Mouse (Mus musculus) embryo, embryonic 11.5 days (tissue): ENCODE measurements around the gene Map4k5.

Experiments used
- DNase-seq: peaks from one replicate; pipeline ENCODE4 v3.0.0-alpha.2; 2012; ENCODE audit warnings: low read depth, low spot score

Map4k5 gene

DNA sequence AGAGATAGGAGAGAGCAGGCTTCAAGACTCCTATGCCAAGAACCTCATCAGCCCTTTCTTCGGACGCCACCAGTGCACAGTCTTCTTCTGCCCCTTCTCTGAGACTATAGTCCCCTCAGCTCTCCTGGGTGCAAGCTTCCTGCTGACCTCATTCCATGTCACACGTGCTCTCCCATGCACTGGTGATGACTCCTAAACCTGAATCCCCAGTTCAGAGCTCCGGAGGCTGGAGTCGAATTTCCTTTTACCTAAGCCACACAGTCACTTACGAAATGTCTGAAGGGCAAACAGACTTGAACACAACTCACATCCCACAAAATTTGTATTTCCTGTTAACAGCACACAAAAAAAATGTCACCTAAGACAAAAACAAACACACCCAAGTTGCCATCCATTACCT lies 5.2 kb downstream of the Map4k5 start:
- DNase-seq: no peak

DNA sequence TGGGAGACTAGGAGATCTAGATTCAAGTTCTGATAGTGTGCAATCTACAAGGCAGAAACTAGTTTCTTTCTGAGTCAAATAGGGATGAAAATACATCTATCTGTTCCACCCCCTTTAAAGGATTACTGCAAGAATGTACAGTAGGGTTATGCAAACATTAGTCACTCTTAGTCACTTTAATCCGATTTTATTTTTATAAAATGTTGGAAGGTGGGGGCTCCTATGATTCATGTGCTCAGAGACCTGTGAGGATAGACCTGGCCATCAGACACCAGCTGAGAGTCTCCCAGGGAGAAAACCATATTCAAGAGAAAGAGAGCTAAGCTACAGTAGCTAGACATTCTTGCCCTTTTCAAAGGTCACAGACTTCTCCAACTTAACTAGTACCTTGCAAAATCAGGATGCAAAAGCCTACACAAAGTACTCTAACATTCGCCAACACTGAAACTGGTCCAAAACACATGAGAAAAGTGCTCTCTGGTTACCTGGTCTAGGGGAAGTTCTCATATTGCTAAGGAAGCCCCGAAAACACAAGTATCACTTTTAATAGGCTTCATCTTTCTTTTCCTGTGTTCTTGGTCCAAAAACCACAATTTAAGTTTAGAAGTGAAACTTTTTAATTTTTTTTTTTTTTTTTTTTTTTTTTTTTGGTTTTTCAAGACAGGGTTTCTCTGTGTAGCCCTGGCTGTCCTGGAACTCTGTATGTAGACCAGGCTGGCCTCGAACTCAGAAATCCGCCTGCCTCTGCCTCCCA lies 7.7 kb downstream of the Map4k5 start:
- DNase-seq: no peak

DNA sequence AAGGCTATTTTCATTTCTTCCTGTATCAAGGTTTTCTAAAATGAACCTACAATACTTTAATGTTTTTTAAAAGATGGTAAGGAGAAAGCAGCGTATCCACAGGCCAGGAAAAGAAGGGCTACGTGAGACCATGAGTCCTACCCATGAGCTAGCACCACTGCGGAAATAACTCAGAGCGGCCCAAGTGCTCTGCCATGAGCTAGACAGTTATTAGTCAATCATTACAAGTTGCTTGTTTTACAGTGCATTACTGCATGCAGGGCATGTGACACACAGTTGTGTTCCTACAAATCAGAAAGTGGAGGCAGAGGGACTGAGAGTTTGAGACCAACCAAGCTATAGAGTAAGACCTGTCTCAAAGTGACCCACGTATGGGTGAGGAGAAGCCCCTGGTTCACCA lies 8.9 kb downstream of the Map4k5 start:
- DNase-seq: no peak

GRCm38 (mm10) chr12:69881198-69881905 lies 11.6 kb downstream of the Map4k5 start:
- DNase-seq: no peak

- no peak for DNase-seq
These were observed 13.3 kb downstream of the Map4k5 start for GRCm38 (mm10) chr12:69879739-69880138.

DNA sequence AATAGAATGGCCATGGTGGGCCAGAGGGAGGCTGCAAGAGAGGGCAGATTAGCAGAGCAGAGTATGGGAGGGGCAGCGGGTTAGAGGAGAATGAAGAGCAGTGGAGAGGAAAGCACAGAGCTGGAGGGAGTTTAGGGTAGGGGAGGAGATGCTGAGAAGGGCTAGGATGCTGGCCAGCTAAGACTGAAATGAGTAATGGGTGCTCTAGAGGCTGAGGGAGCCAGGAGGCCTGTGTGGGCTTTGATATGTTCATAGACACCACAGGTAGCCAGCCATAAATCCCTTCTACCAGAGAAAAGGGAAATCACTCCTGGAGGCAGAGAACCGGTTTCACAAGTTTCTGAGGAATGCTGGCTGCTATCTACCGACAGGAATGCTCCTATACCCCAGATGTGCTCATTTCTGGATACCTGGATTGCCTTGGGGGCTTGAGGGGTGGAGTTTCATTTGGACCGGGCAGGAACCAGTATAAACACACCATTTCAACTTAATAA lies 13.8 kb downstream of the Map4k5 start:
- no peak for DNase-seq

DNA sequence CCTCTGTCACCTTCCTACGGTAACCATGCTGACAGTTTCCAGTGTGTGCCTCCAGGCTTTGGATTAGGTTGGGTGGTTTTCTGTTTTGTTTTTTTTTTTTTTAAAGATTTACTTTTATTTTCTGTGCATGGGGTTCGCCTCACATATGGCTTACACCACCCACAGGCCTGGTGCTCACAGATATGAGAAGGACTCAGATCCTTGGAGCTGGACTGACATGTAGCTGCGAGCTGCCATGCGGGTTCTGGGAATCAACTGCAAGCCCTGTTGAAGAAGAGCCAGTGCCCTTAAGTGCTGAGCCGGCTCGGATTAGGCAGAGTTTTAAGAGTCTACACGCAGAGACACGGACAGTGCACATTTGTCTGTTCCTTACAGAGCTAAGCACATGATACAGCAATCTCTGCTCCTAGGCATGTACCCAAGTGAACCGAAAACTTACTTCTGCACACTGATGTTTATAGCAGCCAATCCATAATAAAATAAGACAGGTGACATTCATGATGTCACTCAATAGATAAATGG lies 15.1 kb downstream of the Map4k5 start:
- DNase-seq: no peak

DNA sequence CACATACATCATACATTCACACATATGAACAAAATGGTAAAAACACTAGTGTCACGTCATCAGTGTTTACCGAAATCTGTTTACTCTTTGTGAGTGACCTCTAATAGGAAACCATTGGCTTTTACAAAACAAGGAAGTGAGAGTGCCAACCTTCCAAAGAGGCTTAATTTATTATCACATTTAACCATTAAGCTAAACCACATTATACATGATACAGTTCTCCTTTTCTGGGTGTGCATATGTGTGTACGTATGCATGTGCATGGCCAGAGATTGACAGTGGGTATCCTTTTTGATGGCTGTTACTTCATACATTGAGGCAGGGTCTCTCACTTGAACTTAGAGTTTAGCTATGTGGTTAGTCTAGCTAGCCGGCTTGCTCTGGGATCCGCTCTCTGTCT lies 21.4 kb downstream of the Map4k5 start:
- DNase-seq: no peak

- no peak for DNase-seq
These were observed 25.7 kb downstream of the Map4k5 start for GRCm38 (mm10) chr12:69867338-69867737.

DNA sequence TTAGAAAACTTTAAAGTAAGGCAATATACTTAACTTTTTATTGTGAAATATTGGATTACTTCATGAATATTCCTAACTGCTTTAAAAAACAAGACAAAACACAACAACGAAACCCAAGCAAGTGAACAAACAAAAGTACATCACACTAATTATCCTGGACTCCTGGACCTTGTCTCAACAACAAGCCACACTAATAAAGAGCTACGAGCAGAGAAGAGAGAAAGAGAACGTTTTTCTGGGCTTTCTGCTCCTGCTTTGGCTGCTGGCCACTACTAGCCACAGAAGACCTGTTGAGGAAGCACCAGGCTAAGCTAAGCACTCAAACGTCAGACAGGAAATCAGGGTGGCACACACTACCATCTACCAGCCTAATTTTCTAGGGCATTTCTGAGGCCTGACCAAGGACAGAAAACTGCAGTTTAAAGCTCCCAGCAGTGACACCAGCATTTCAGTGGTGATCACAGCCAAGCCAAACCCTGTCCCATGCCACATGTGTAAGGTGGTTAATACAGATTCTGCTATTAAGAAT lies 28.8 kb downstream of the Map4k5 start:
- DNase-seq: no peak

DNA sequence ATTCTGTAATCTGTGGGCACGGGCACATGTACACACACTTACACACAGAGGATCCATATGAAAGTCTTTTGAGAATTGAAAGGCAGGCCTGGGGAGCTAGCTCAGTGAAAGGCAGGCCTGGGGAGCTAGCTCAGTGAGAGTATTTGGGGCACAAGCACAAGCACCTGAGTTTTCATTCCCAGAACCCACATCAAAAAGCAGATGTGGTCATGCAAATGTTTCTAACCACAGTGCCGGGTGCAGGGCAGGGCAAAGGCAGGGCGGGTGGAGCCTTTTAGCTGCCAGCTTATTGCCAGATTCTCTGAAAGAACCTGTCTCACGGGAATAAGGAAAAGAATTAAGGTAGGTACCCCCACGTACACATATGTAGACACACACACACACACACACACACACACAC lies 29.5 kb downstream of the Map4k5 start:
- no peak for DNase-seq

DNA sequence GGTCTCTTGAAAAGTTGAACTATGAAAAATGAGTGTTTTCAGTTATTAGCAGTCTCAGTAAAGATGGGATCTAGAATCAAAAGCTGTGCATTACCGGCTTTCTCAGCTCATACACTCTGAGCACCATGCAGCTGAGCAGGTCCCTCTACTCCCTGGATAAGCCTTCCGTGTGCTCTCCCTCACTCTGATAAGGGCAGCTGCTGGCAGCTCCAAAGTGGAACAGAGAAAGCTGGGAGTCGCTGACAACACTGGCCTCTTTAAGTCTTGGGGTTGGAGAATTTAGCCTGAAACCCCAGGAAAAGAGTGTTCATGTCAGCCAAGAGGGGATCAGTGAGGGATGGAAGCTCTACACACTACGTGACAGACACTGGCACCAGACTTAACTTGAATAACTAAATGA lies 34.2 kb downstream of the Map4k5 start:
- no peak for DNase-seq

DNA sequence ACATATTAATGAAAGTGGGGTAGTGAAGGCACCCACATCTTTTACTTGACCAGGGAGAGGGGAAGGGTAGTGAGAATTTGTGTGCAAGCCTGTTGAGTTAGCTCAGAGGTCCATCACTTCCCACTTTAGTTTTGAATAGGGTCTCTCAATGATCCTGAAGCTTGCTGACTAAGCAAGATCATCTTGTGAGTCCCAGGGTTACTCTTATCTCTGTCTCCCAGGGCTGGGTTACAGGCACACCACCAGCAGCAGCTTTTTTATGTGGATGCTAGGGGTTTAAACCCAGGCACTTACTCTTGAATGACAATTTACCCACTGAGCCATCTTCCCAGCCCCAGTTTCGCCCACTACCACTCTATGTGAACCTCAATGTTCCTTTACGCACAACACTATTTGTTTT lies 35.4 kb downstream of the Map4k5 start:
- DNase-seq: no peak

DNA sequence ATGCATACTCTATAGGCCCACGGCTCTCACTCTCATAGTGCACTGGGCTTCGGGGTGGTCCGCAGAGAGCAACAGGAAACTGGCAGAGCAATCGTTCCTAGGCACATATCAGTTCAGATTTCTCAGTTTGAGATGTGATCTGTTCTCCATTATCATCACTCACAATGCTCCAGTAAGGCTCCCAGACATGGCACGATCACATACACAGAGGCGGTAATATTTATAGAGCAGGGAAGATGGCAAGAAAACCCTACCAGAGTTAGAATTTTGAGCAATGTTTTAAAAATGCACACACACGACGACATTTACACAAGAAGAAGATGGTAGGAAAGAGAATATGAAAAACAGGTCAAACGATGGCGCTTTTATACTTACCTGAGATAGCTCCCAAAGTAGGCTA lies 36.6 kb downstream of the Map4k5 start:
- DNase-seq: no peak

DNA sequence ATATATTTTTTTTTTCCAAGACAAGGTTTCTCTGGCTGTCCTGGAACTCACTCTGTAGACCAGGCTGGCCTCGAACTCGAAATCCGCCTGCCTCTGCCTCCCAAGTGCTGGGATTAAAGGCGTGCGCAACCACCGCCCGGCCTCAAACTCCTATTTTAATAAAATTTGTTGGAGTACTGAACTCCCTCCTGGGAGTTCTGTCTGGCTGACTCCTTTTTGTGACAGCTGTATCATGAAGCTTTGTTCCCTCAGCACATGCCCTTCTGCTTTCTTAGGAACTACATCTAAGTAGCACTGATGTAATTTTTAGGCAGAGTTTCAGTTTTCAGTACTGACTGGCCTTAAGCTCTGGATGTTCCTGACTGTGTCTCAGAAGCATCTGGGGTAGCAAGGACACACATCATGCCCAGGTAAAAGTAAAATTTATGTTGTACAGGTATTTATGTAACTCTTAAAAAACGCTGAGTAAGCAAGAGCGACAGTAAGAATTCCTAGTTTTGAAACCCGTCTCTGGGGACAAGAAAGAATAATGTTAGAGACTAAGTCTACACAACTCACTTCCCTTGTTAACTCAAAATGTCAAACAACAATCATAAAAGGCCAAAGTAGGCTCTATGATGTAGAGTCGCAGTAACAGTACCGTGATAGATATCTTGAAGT lies 37.2 kb downstream of the Map4k5 start:
- no peak for DNase-seq

GRCm38 (mm10) chr12:69853942-69854341 lies 39.1 kb downstream of the Map4k5 start:
- no peak for DNase-seq

GRCm38 (mm10) chr12:69853387-69853786 lies 39.6 kb downstream of the Map4k5 start:
- DNase-seq: no peak

- DNase-seq: no peak
These were observed 40.7 kb downstream of the Map4k5 start for GRCm38 (mm10) chr12:69852288-69852687.

- no peak for DNase-seq
These were observed 44.7 kb downstream of the Map4k5 start for GRCm38 (mm10) chr12:69848083-69848878.

DNA sequence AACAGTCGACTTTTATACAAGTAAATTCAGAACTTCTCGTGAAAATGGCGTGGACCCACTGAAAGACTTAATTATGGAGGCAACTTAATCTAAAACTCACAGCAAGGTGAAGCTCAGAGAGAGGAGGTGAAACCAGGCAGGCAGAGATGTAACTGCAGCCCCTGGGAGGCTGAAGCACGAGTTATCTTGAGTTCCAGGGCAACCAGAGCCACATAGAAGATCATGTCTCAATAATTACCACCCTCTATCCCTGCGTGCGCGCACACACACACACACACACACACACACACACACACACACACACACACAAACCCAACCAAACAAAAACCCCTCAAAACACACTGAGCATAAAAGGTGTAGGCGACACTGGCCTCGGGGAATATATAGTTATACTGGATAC lies 46.5 kb downstream of the Map4k5 start:
- no peak for DNase-seq

DNA sequence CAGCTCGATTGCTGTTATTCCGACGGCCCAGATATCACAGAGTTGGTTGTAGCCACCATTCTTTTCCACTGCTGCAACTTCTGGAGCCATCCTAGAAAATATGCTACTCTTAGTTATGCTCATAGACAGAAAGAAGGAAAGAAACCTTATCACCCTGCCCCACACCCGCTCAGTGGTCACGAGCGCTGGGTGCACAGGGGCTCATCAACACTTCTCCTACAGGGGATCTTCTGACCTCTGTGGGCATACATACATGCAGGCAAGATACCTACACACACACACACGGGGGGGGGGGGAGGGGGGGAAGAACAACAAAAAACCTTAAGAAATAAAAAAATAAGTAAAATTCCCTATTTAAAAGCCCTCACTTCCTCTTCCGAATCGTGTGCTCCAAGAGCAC lies 47.3 kb downstream of the Map4k5 start:
- no peak for DNase-seq
